Mouse (Mus musculus) spleen, adult 18-20 months (tissue): ENCODE data around the gene Clec4e.
"Not testable (repeated sequence)": the region's sequence is repeated elsewhere in the genome, so short reads cannot be mapped to it uniquely, and the experiment has no call there.

Experiments used
- DNase-seq, 2 experiments: peaks; one replicate each; pipeline ENCODE4 v3.0.0; 2022; ENCODE audit warnings: mixed read lengths in 2 of 2

The Clec4e gene

GRCm38 (mm10) chr6:123289753-123290152, at the start of gene Clec4e:
Clec4e (minus strand) TSS chr6:123289870.
- DNase-seq: no peak

- DNase-seq: no peak
These were observed 42.8 kb upstream of the Clec4e start for GRCm38 (mm10) chr6:123332503-123332902.

- DNase-seq: no peak
These were observed 18.4 kb upstream of the Clec4e start, which contains the start of gene Vmn2r19 for GRCm38 (mm10) chr6:123308033-123308432. Vmn2r19 (plus strand) TSS chr6:123308333.

- DNase-seq: not testable (repeated sequence)
These were observed 16.6 kb upstream of the Clec4e start for GRCm38 (mm10) chr6:123306315-123306714.

- DNase-seq: no peak
These were observed 7.0 kb upstream of the Clec4e start for GRCm38 (mm10) chr6:123296687-123297086.

- not testable (repeated sequence) for DNase-seq
These were observed 3.8 kb upstream of the Clec4e start for GRCm38 (mm10) chr6:123293509-123293908.

- DNase-seq: no peak
These were observed 3.2 kb upstream of the Clec4e start for GRCm38 (mm10) chr6:123292751-123293400.

- DNase-seq: no peak
These were observed 739 bp downstream of the Clec4e start for GRCm38 (mm10) chr6:123288931-123289330.

- DNase-seq: no peak
These were observed 3.4 kb downstream of the Clec4e start for GRCm38 (mm10) chr6:123286311-123286710.

GRCm38 (mm10) chr6:123279443-123279842, 10.2 kb downstream of the Clec4e start:
- DNase-seq: no peak

- DNase-seq: no peak
These were observed 22.7 kb downstream of the Clec4e start for GRCm38 (mm10) chr6:123266945-123267344.

- DNase-seq: no peak
These were observed 23.9 kb downstream of the Clec4e start for GRCm38 (mm10) chr6:123265809-123266208.

- no peak for DNase-seq
These were observed 25.5 kb downstream of the Clec4e start for GRCm38 (mm10) chr6:123264194-123264593.

GRCm38 (mm10) chr6:123261555-123262161, 28.0 kb downstream of the Clec4e start, which contains the start of gene Clec4d:
Clec4d (plus strand) TSS chr6:123262111.
- no peak for DNase-seq

GRCm38 (mm10) chr6:123260868-123261267, 28.8 kb downstream of the Clec4e start:
- DNase-seq: no peak

- DNase-seq: no peak
These were observed 29.6 kb downstream of the Clec4e start for GRCm38 (mm10) chr6:123259889-123260603.

- no peak for DNase-seq
These were observed 30.7 kb downstream of the Clec4e start for GRCm38 (mm10) chr6:123258946-123259345.

- no peak for DNase-seq
These were observed 36.9 kb downstream of the Clec4e start for GRCm38 (mm10) chr6:123252735-123253134.

GRCm38 (mm10) chr6:123248862-123249261, 40.8 kb downstream of the Clec4e start:
- DNase-seq: not testable (repeated sequence)

- no peak for DNase-seq
These were observed 45.5 kb downstream of the Clec4e start for GRCm38 (mm10) chr6:123244201-123244600.

GRCm38 (mm10) chr6:123237582-123237981, 52.1 kb downstream of the Clec4e start:
- no peak for DNase-seq
